In the genomic region with DNA sequence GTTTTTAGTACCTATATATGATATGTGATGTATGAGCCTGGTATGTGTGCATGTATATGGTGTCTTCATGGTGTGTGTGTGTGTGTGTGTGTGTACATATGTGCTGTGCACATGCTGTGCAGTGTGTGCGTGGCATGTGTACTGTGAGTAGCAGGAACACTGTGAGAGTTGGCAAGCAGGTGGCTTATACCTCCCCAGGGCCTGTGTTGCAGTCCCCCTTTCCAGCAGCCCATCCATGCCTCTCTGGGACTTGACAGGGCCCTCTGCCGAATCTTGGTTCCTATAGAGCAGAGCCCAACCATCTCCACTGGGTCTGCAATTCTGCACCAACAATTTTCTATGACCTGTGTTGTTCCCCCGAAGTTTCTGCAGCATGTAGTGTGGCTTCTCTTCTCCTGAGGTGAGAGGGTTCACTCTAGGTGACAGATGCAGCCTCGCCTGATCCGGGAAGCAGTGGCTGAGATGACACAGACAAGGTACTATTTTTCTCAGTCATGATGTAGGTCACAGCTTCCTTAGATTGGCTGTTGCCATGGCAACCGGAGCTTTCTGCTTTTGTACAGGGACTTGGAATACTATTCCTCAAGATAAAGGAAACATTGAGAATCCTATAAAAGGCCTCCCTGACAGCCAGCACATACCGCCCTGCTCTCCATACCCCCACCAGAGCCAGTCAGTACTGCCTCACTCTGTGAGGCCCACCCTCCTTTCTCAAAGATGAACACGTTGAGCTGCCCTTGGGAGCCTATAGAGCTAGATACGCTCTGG, we compare ENCODE assay signal across 11 mouse cellular contexts.
DNase-seq lines count a peak whose midpoint lies in the region; ATAC-seq lines count a peak whose summit lies in the region.
"Had no signal": no experiment of that assay in that cellular context is flagged by ENCODE, and none has a peak within 500 bp of the region (broad histone marks: within the 10 kb centered on the region; RNA-seq: fewer than 3 reads in every experiment).

No protein-coding gene starts in this region.

- no peak overlapping the region for H3K27ac ChIP-seq in heart, embryonic 12.5 days (ENCODE audit: poor library complexity, severe bottlenecking)
- peak overlapping the region; percentile 72 for H3K27ac ChIP-seq in hindbrain, embryonic 15.5 days (replicated peaks)
- H3K27ac ChIP-seq in kidney, embryonic 15.5 days, result no peak overlapping the region
- H3K27ac ChIP-seq: heart, embryonic 15.5 days; macrophage had no signal

- 0 out of 2 replicates have a peak, but pooled peaks have one; percentile 33 for ATAC-seq in heart, embryonic 12.5 days (ENCODE audit: insufficient number of reproducible peaks, low FRiP score)
- ATAC-seq in hindbrain, embryonic 15.5 days (ENCODE audit: low FRiP score, low read depth), result peak; percentile 91
- ATAC-seq in kidney, embryonic 15.5 days (replicated peaks; ENCODE audit: low FRiP score), result no peak

- intact Hi-C loops in heart, postnatal 14 days (cut with DNase I), result no loop called here

- no peak overlapping the region for H3K4me2 ChIP-seq in heart, embryonic 12.5 days
- no peak overlapping the region for H3K4me2 ChIP-seq in hindbrain, embryonic 15.5 days
- no peak overlapping the region for H3K4me2 ChIP-seq in kidney, embryonic 15.5 days
- H3K4me2 ChIP-seq: heart, embryonic 15.5 days had no signal

- H3K36me3 ChIP-seq in heart, embryonic 12.5 days, result no peaks in the 10 kb centered on the region
- H3K36me3 ChIP-seq in hindbrain, embryonic 15.5 days, result no peaks in the 10 kb centered on the region
- H3K36me3 ChIP-seq in kidney, embryonic 15.5 days, result no peaks in the 10 kb centered on the region
- H3K36me3 ChIP-seq: heart, embryonic 15.5 days had no signal

- no peaks in the 10 kb centered on the region for H3K9me3 ChIP-seq in heart, embryonic 12.5 days (replicated peaks)
- no peaks in the 10 kb centered on the region for H3K9me3 ChIP-seq in hindbrain, embryonic 15.5 days
- no peaks in the 10 kb centered on the region for H3K9me3 ChIP-seq in kidney, embryonic 15.5 days (replicated peaks)
- H3K9me3 ChIP-seq: heart, embryonic 15.5 days had no signal

- H3K27me3 ChIP-seq in heart, embryonic 12.5 days (replicated peaks), result no peaks in the 10 kb centered on the region
- H3K27me3 ChIP-seq in hindbrain, embryonic 15.5 days, result no peaks in the 10 kb centered on the region
- no peaks in the 10 kb centered on the region for H3K27me3 ChIP-seq in kidney, embryonic 15.5 days
- H3K27me3 ChIP-seq: heart, embryonic 15.5 days had no signal

- H3K4me1 ChIP-seq in heart, embryonic 12.5 days (replicated peaks), result 0 out of 2 replicates have a peak, but pooled peaks cover 4% of the 10 kb centered on the region
- peaks cover 27% of the 10 kb centered on the region for H3K4me1 ChIP-seq in hindbrain, embryonic 15.5 days (replicated peaks)
- no peaks in the 10 kb centered on the region for H3K4me1 ChIP-seq in kidney, embryonic 15.5 days
- H3K4me1 ChIP-seq: heart, embryonic 15.5 days had no signal

- WGBS in heart, embryonic 12.5 days, result 68% methylated on average over 9 of the region's 9 CpGs
- 45% methylated on average over 9 of the region's 9 CpGs for WGBS in hindbrain, embryonic 15.5 days
- 76% methylated on average over 9 of the region's 9 CpGs for WGBS in kidney, embryonic 15.5 days

- no peak for DNase-seq in heart, postnatal 14 days
- DNase-seq in mesoderm, embryonic 11.5 days (ENCODE audit: low read depth, low spot score), result peak; percentile 39
- peak; percentile 78 for DNase-seq in right cerebral cortex, postnatal 25 days
- no peak for DNase-seq in urinary bladder, postnatal 14 days (ENCODE audit: low spot score)
- DNase-seq in lung, postnatal 10 days, result no peak
- DNase-seq: thymus, postnatal 36 days had no signal

- no peak overlapping the region for H3K9ac ChIP-seq in heart, embryonic 12.5 days
- no peak overlapping the region for H3K9ac ChIP-seq in hindbrain, embryonic 15.5 days
- no peak overlapping the region for H3K9ac ChIP-seq in kidney, embryonic 15.5 days
- H3K9ac ChIP-seq: heart, embryonic 15.5 days had no signal

- H3K4me3 ChIP-seq in heart, embryonic 12.5 days, result no peak overlapping the region
- no peak overlapping the region for H3K4me3 ChIP-seq in hindbrain, embryonic 15.5 days
- no peak overlapping the region for H3K4me3 ChIP-seq in kidney, embryonic 15.5 days (replicated peaks)
- H3K4me3 ChIP-seq: heart, embryonic 15.5 days had no signal

Comparison
In these comparisons a context has a peak if more than half of its experiments do, and no peak if none do; other contexts are left out.
1. DNase-seq: peak in mesoderm, embryonic 11.5 days (single experiment) and right cerebral cortex, postnatal 25 days (single experiment); none in heart, postnatal 14 days (0 of 2), urinary bladder, postnatal 14 days (single experiment) and lung, postnatal 10 days (single experiment).